Mouse (Mus musculus): ENCODE measurements around the gene Gm3020. TPM values are rescaled to one million over a fixed set of nuclear protein-coding genes. Genes with fewer than 3 reads are reported as not detected.
"Not testable (repeated sequence)": the region's sequence is repeated elsewhere in the genome, so short reads cannot be mapped to it uniquely, and the experiment has no call there.

The Gm3020 gene
- under 1 TPM in 1 of 4 experiments, not detected in 3; 0.50 TPM for total RNA-seq (2022)

GRCm38 (mm10) chr14:3651730-3652129 is at the start of gene Gm3020:
Gene Gm3020, plus strand, starts transcription at chr14:3652030.
- DNase-seq (ENCODE audit: low spot score) = not testable (repeated sequence)

- not testable (repeated sequence) for DNase-seq (ENCODE audit: low spot score)
These were observed 17.6 kb upstream of the Gm3020 start, which contains the start of gene Gm3012 for GRCm38 (mm10) chr14:3634212-3634611. Gene Gm3012, plus strand, starts transcription at chr14:3634512.

DNA sequence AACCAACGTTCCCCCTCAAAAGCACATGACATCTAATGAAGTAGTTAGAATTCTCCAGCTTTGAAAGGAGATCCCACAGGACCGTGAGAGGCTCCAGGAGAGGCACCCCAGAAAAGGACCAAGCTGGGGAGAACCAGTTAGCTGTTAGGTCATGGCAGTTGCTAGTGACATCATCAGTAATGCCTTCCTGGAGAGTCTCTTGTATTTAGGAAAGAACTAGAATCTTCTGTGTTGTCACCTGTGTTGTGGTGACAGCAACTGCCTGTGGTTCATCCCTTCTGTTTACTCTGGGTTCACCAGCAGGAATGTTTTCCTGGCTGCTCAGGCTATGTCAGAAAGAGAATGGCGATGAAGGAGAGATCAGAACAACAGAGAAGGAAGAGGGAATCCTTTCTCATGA is 36.7 kb downstream of the Gm3020 start, which contains the start of gene Gm3043:
Gene Gm3043, plus strand, starts transcription at position 301 of the 400 bp plus-strand sequence.
- DNase-seq (ENCODE audit: low spot score) = not testable (repeated sequence)

Other genes starting within 250 kb of the Gm3020 start
- gene Gm10409, start 239.4 kb upstream of the Gm3020 start, total RNA-seq (2022) = under 1 TPM in 1 of 4 experiments, not detected in 3; 0.50 TPM
- not detected for gene Gm3005, start 223.9 kb upstream of the Gm3020 start, total RNA-seq (2022)
- gene Gm10408, start 202.7 kb upstream of the Gm3020 start, total RNA-seq (2022) = not detected
- gene Gm3012, start 17.5 kb upstream of the Gm3020 start, total RNA-seq (2022) = not detected
- not detected for gene Gm3043, start 36.8 kb downstream of the Gm3020 start, total RNA-seq (2022)
- not detected for gene Gm3002, start 158.0 kb downstream of the Gm3020 start, total RNA-seq (2022)
- gene Gm3033, start 194.2 kb downstream of the Gm3020 start, total RNA-seq (2022) = not detected
- not detected for gene Gm2916, start 232.1 kb downstream of the Gm3020 start, total RNA-seq (2022)

Data from heart, adult 8-10 months (tissue).